Mouse (Mus musculus) CH12.LX (cell line): ENCODE results near the gene D330045A20Rik. TPM values are rescaled to one million over a fixed set of nuclear protein-coding genes. Genes with fewer than 3 reads are reported as not detected.

Experiments
- DNase-seq: peaks from one replicate; pipeline ENCODE4 v3.0.0-alpha.2; 2013; ENCODE audit errors: extremely low read depth
- H3K27ac ChIP-seq: 2 replicates; pipeline ENCODE4 v1.5.1; 2012; ENCODE audit warnings: low read depth, mild to moderate bottlenecking, control low read depth, moderate library complexity; ENCODE audit not compliant: insufficient read depth
- H3K27me3 ChIP-seq: replicated peaks from 2 replicates; pipeline ENCODE3; 2012; ENCODE audit warnings: inconsistent platforms
- H3K36me3 ChIP-seq, 2 experiments: replicated peaks in 1 of 2; 2 replicates each; pipeline versions ENCODE3 to v1.6.1; 2012; ENCODE audit warnings: inconsistent platforms in 1 of 2, low read length in 1 of 2, mild to moderate bottlenecking in 1 of 2, mixed read lengths in 1 of 2, moderate library complexity in 1 of 2; ENCODE audit not compliant: control insufficient read depth in 1 of 2, insufficient read depth in 1 of 2
- H3K4me1 ChIP-seq, 2 experiments: 2 replicates each; pipeline ENCODE4 v1.6.1; 2012; ENCODE audit warnings: inconsistent platforms in 1 of 2, moderate library complexity in 1 of 2; ENCODE audit not compliant: insufficient read depth in 2 of 2, control insufficient read depth in 1 of 2
- H3K4me2 ChIP-seq: 2 replicates; pipeline ENCODE4 v1.6.1; 2012; ENCODE audit warnings: low read depth, mild to moderate bottlenecking, control low read depth; ENCODE audit not compliant: poor library complexity, insufficient read depth, severe bottlenecking
- H3K4me3 ChIP-seq, 3 experiments: fragments of 150-350 bp in 1 of 3; sonication (generic) in 1 of 3; replicated peaks in 1 of 3; 2 replicates each; pipeline versions ENCODE3 to v1.5.1; 2011 to 2012; ENCODE audit warnings: low read depth in 2 of 3, low read length in 2 of 3, mild to moderate bottlenecking in 2 of 3, moderate library complexity in 2 of 3, control low read depth in 1 of 3, improper control_type of control experiment in 1 of 3, inconsistent platforms in 1 of 3, mixed read lengths in 1 of 3; ENCODE audit not compliant: poor library complexity in 1 of 3
- H3K79me2 ChIP-seq: replicated peaks from 2 replicates; pipeline ENCODE4 v1.6.1; 2012; ENCODE audit warnings: mild to moderate bottlenecking, moderate library complexity; ENCODE audit not compliant: control insufficient read depth, poor library complexity, insufficient read depth, severe bottlenecking; ENCODE audit errors: extremely low read depth
- H3K9ac ChIP-seq: 2 replicates; pipeline ENCODE4 v1.6.1; 2012; ENCODE audit warnings: low read depth, mild to moderate bottlenecking, control low read depth, moderate library complexity; ENCODE audit not compliant: insufficient read depth
- H3K9me3 ChIP-seq: replicated peaks from 2 replicates; pipeline ENCODE3; 2012; ENCODE audit warnings: low read length, inconsistent platforms, mixed read lengths
- BHLHE40 ChIP-seq: IDR thresholded peaks from 2 replicates; pipeline ENCODE4 v1.6.1; 2011; ENCODE audit warnings: mild to moderate bottlenecking, low read depth, low read length, improper control_type of control experiment
- CHD1 ChIP-seq: IDR thresholded peaks from 2 replicates; pipeline ENCODE4 v1.6.1; 2012; ENCODE audit warnings: low read depth, low read length, improper control_type of control experiment, inconsistent platforms
- CTCF ChIP-seq, 2 experiments: IDR thresholded peaks in 1 of 2; conservative IDR thresholded peaks in 1 of 2; 2 replicates each; pipeline ENCODE4 v1.5.1; 2011 to 2012; ENCODE audit warnings: low read depth in 2 of 2, low read length in 2 of 2, improper control_type of control experiment in 1 of 2, inconsistent platforms in 1 of 2, mild to moderate bottlenecking in 1 of 2, moderate library complexity in 1 of 2
- ELF1 ChIP-seq: IDR thresholded peaks from 2 replicates; pipeline ENCODE4 v1.6.1; 2014; ENCODE audit warnings: low read depth, mild to moderate bottlenecking, inconsistent platforms, low read length, improper control_type of control experiment
- EP300 ChIP-seq: IDR thresholded peaks from 2 replicates; pipeline ENCODE4 v1.6.1; 2011; ENCODE audit warnings: low read length, improper control_type of control experiment
- ETS1 ChIP-seq: conservative IDR thresholded peaks from 2 replicates; pipeline ENCODE4 v1.6.1; 2012; ENCODE audit warnings: low read depth, mild to moderate bottlenecking, inconsistent platforms, low read length, improper control_type of control experiment, moderate library complexity
- GABPA ChIP-seq: IDR thresholded peaks from 2 replicates; pipeline ENCODE4 v1.6.1; 2012; ENCODE audit warnings: low read depth, low read length, improper control_type of control experiment, inconsistent platforms; ENCODE audit not compliant: insufficient replicate concordance
- IRF4 ChIP-seq: IDR thresholded peaks from 2 replicates; pipeline ENCODE4 v1.6.1; 2014; ENCODE audit warnings: low read depth, mild to moderate bottlenecking, inconsistent platforms, low read length, improper control_type of control experiment
- JUND ChIP-seq: conservative IDR thresholded peaks from 2 replicates; pipeline ENCODE4 v1.6.1; 2011; ENCODE audit warnings: low read depth, low read length, improper control_type of control experiment
- KAT2A ChIP-seq: IDR thresholded peaks from 2 replicates; pipeline ENCODE4 v1.6.1; 2012; ENCODE audit warnings: low read length, improper control_type of control experiment, inconsistent platforms; ENCODE audit not compliant: insufficient replicate concordance
- MAFK ChIP-seq: IDR thresholded peaks from 2 replicates; pipeline ENCODE4 v1.6.1; 2011; ENCODE audit warnings: low read length, improper control_type of control experiment; ENCODE audit not compliant: insufficient replicate concordance
- MYC ChIP-seq: IDR thresholded peaks from 2 replicates; pipeline ENCODE4 v1.6.1; 2011; ENCODE audit warnings: low read depth, mild to moderate bottlenecking, improper control_type of control experiment, low read length
- NRF1 ChIP-seq: IDR thresholded peaks from 2 replicates; pipeline ENCODE4 v1.6.1; 2014; ENCODE audit warnings: low read depth, mild to moderate bottlenecking, inconsistent platforms, low read length, improper control_type of control experiment, moderate library complexity
- POLR2A ChIP-seq: IDR thresholded peaks from 2 replicates; pipeline ENCODE4 v1.6.1; 2011; ENCODE audit warnings: low read depth, mild to moderate bottlenecking, improper control_type of control experiment, low read length
- RAD21 ChIP-seq: IDR thresholded peaks from 2 replicates; pipeline ENCODE4 v1.6.1; 2011; ENCODE audit warnings: low read depth, mild to moderate bottlenecking, low read length, improper control_type of control experiment, moderate library complexity
- TBP ChIP-seq: conservative IDR thresholded peaks from 2 replicates; pipeline ENCODE4 v1.6.1; 2011; ENCODE audit warnings: low read depth, low read length, improper control_type of control experiment
- TCF12 ChIP-seq: IDR thresholded peaks from 2 replicates; pipeline ENCODE4 v1.6.1; 2014; ENCODE audit warnings: low read depth, mild to moderate bottlenecking, inconsistent platforms, low read length, improper control_type of control experiment
- USF1 ChIP-seq: IDR thresholded peaks from 2 replicates; pipeline ENCODE4 v1.6.1; 2014; ENCODE audit warnings: low read depth, mild to moderate bottlenecking, inconsistent platforms, low read length, improper control_type of control experiment
- ZMIZ1 ChIP-seq: IDR thresholded peaks from 2 replicates; pipeline ENCODE4 v1.6.1; 2012; ENCODE audit warnings: low read depth, mild to moderate bottlenecking, inconsistent platforms, low read length, improper control_type of control experiment
- ZNF384 ChIP-seq: IDR thresholded peaks from 2 replicates; pipeline ENCODE4 v1.6.1; 2012; ENCODE audit warnings: low read depth, low read length, improper control_type of control experiment, inconsistent platforms
- dilution Hi-C: fragments of 300-500 bp; cut with MboI; formaldehyde crosslinking; loops from 2 replicates; pipeline ENCODE4 v1.14.3; 2020; ENCODE audit warnings: low sequenced_read_pairs; ENCODE audit not compliant: extremely low pct_unique_long_range_greater_than_20kb, extremely low pct_ligation_motif_present
- in situ Hi-C: fragments of 300-500 bp; cut with MboI; formaldehyde crosslinking; loops from 3 replicates; pipeline ENCODE4 v1.14.3; 2019; ENCODE audit warnings: low sequenced_read_pairs, low pct_ligation_motif_present, low pct_unique_long_range_greater_than_20kb, mixed read lengths
- polyA plus RNA-seq: library from polyadenylated mRNA; unstranded; fragments of >175 nt; gene quantifications from 2 replicates; pipeline ENCODE4 v1.2.1, GENCODE M21; 2012; ENCODE audit warnings: low read depth; ENCODE audit not compliant: insufficient read length
- total RNA-seq, 2 experiments: library from RNA; depleted of rRNA; stranded (reverse); fragments of 300-350 nt in 1 of 2; fragments of >200 nt in 1 of 2; gene quantifications; 2 replicates each; pipeline ENCODE4 v1.2.3; 2012 to 2014

The D330045A20Rik gene
- total and polyA plus RNA-seq, 3 experiments, result not detected

DNA sequence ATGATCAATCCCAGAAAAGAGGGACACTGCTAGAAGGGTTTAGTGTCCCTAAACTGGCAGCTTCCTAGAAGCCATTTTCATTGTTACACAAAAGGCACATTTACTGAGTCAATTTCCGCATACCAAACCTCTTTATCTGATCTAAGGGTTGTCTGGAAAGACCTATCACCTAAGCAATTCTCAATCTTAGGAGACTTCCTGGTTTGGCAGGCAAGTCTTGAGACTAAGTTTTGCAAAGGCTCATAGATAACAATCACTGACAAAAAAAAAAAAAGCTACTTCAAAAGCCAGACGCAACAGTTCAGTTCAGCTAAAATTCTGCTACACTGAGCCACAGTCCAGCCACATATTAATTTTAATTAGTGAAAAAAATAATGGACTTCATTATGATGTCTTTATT is 39.1 kb downstream of the D330045A20Rik start:
- Histone ChIP-seq H3K79me2 (no peaks in the 10 kb centered on the region), H3K36me3 (no peaks in the 10 kb centered on the region), H3K27ac (no peak overlapping the region), H3K9ac (no peak overlapping the region), H3K27me3 (no peaks in the 10 kb centered on the region), H3K9me3 (no peaks in the 10 kb centered on the region), H3K4me2 (no peak overlapping the region), H3K4me1 (no peaks in the 10 kb centered on the region), H3K4me3 (no peak overlapping the region)
- TF ChIP-seq EP300 (no peak), MAFK (no peak), KAT2A (no peak), USF1 (no peak), ETS1 (no peak), POLR2A (no peak)
- DNase-seq, result no peak
- in situ Hi-C loops, result no loop called here
- dilution Hi-C loops, result no loop called here

DNA sequence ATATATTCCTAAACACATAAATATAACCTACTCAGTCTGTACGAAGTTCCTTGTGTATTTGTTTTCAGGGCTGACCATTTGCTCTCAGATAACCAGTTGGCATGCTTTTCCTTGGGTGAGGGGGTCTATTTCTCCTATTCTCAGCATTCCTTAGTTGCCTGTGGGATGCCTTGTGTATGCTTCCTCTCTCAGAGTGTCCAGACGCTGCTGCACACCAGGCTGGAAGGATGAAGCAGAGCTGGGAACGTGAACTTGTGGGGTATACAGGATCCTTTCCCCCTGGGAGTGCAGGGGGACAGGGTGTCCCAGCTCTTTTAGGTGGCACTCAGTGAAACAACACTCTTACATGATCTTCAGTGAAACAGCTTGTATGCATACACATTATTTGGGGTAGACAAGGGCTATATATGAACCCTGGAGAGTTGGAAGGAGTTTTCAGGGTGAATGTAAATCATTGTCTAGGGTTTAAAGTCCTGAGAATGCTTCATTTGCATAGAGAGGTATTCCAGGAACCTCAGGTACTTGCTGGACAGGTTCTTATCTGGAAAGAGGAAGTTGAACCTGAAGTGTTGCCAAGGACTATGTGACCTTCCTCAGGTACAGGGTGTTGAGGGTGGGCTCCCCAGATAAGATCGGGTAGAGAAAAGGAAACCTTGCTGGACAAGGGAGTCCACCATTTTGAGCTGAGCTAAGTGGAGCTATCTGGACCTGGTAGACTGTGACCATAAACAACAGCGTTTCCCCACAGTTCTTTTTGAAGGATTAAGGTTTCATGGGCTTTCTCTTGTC is 44.3 kb downstream of the D330045A20Rik start:
- no peaks in the 10 kb centered on the region for H3K79me2 ChIP-seq
- no peak overlapping the region for H3K27ac ChIP-seq
- in situ Hi-C loops, result no loop called here
- no peak overlapping the region for H3K4me3 ChIP-seq
- no peak for DNase-seq
- dilution Hi-C loops, result no loop called here
- TF ChIP-seq MYC, result no peak
- TF ChIP-seq TCF12, result no peak
- no peak for TF ChIP-seq BHLHE40
- no peak for TF ChIP-seq TBP
- no peak for TF ChIP-seq GABPA
- no peak for TF ChIP-seq ZNF384
- no peak for TF ChIP-seq JUND
- no peak for TF ChIP-seq ELF1
- no peak for TF ChIP-seq CHD1
- no peak for TF ChIP-seq ZMIZ1
- no peak for TF ChIP-seq RAD21
- TF ChIP-seq CTCF (conservative IDR thresholded peaks at IDR 0.05 in 1 of 2, IDR thresholded peaks at IDR 0.05 in 1 of 2; ENCODE audit: low read depth in 2 of 2, low read length in 2 of 2), result no peak
- no peak for TF ChIP-seq NRF1
- TF ChIP-seq EP300, result no peak
- no peak for TF ChIP-seq IRF4
- no peak for TF ChIP-seq ETS1
- no peak for TF ChIP-seq KAT2A
- no peaks in the 10 kb centered on the region for H3K4me1 ChIP-seq
- no peak overlapping the region for H3K9ac ChIP-seq
- H3K4me2 ChIP-seq, result no peak overlapping the region
- H3K27me3 ChIP-seq, result no peaks in the 10 kb centered on the region
- no peaks in the 10 kb centered on the region for H3K36me3 ChIP-seq
- H3K9me3 ChIP-seq, result no peaks in the 10 kb centered on the region
